Mouse (Mus musculus) v-Abl transformed pro-B cells (cell line): ENCODE data around the gene Lrrc49.

Source experiments
- in situ Hi-C, 2 experiments: fragments of 400-800 bp; cut with MboI; formaldehyde crosslinking; loops; one replicate each; pipeline ENCODE4 v1.15.1; 2025; ENCODE audit not compliant: unreplicated experiment in 2 of 2

Lrrc49 gene

GRCm38 (mm10) chr9:60548182-60548581 lies 139.8 kb downstream of the Lrrc49 start:
- in situ Hi-C loops = no loop called here

- in situ Hi-C loops = no loop called here
Observed at GRCm38 (mm10) chr9:60546169-60546568, 141.8 kb downstream of the Lrrc49 start.

DNA sequence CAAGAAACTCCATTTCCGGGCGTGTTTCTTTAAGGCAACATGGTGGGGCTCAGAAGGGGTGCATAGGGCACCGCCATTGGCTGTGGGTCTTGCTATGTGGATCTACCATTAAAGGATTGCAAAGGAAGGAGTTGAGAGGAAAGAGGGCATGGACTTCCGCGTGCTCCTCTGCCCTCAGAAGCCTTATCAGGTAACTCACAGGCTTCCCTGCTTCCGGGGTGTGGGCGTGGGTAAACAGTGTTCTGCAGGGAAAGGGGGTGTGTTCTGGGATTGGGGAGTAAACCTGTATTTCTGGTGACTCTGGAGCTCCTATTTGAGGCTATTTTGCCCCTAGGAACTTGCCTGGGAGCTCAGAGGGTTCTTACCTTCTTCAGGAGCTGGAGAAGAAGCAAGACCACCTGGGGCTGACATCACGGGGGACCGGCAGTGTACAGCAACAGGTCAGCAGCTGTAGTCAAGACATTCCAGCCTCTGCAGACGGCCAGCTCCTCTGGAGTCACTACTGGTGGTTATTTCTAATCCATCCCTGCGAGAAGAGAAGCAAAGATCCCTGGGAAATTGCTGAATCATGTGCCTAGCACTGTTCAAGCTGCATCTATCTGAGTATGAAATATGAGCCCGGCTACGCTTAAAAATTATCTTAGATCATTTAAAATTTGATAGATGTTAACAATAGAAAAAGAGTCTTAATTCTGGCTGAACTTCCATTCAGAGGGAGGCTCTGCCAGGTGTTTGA lies 142.4 kb downstream of the Lrrc49 start:
- in situ Hi-C loops = no loop called here

DNA sequence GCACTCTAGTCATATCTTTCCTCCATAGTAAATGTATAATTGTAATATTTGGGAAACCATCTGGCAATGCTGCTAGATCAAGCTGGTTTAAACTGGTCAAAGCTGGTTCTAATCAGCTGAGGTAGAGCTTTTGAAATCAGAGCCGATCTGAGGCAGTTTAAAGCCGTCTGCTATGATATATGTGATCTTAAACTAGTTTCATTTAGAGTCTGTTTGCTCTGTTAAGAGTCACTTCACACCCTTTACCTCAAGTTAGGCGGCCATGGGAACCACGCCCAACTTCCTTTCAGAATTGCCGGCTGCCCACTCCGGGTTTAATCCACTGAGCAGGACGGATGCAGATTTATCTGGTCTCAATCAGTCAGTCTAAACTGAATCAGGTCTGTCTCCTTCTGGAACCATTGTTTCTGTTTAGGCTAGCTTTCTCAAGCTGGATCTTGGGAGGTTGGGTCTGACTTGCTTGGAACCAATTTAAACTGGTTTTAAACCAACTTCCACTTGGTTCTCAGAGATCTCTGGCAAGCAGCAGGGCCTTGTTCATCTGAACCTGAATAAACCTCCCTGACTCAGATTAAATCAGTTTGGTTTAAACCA lies 144.4 kb downstream of the Lrrc49 start:
- in situ Hi-C loops = no loop called here

GRCm38 (mm10) chr9:60530310-60530709 lies 157.6 kb downstream of the Lrrc49 start:
- in situ Hi-C loops = no loop called here

GRCm38 (mm10) chr9:60529348-60530243 lies 158.4 kb downstream of the Lrrc49 start:
- in situ Hi-C loops = no loop called here

DNA sequence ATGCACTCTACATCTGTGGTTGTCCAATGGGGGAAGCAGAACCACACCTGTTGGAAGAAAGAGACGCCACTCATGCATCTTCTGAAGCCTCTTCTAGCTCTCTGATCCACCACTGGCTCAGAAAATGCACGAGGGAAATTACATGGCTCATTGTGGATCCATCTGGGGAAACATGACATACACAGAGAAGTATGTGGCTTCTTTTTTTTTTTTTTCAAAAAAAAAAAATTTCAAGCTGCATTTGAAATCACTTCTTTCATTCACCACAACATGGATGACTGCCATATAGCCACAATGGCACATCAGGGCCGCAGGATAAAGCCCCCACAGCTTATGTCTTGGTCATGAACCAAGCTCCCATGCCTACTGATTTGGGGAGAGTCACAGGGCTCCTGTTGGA lies 159.7 kb downstream of the Lrrc49 start:
- in situ Hi-C loops = no loop called here

GRCm38 (mm10) chr9:60527836-60528235 lies 160.1 kb downstream of the Lrrc49 start:
- in situ Hi-C loops = no loop called here

- in situ Hi-C loops = no loop called here
Observed at GRCm38 (mm10) chr9:60527051-60527450, 160.9 kb downstream of the Lrrc49 start.

- in situ Hi-C loops = no loop called here
Observed at GRCm38 (mm10) chr9:60526195-60526594, 161.8 kb downstream of the Lrrc49 start.

- in situ Hi-C loops = no loop called here
Observed at GRCm38 (mm10) chr9:60521806-60522264, 166.1 kb downstream of the Lrrc49 start, which contains the start of gene Thsd4. Thsd4 (minus strand) TSS chr9:60522046.

DNA sequence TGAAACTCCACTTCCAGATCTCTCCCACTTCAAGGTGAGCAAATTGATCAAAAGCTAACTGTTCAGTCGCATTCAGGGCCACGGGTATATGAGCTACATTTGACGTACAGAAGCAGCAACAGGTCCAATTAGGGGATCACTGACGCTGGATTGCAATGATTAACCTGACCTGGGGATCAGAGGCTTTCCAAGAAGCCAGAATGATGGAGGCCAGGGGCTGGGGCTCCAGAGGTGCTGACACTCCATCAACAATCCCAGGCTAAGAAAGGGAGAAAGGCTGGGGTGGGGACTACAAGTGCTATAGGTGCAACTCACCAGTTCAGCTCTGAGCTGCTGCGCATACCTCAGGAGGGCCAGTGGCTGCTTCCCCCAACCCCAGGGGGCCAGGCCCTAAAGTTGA lies 166.8 kb downstream of the Lrrc49 start:
- in situ Hi-C loops = no loop called here

- in situ Hi-C loops = no loop called here
Observed at GRCm38 (mm10) chr9:60519601-60520000, 168.4 kb downstream of the Lrrc49 start.
